Mouse (Mus musculus): ENCODE results near the gene Tesk1. TPM values are rescaled to one million over a fixed set of nuclear protein-coding genes. Genes with fewer than 3 reads are reported as not detected.

Tesk1 gene
- total RNA-seq, 2 experiments from 2014 or later: 42.3 to 42.6 TPM

- intact Hi-C loops (cut with DNase I): loop anchor here (1.0 kb wide), 1 partner anchor 69 kb away; no protein-coding TSS in a partner anchor
- no peak for DNase-seq
Observed at GRCm38 (mm10) chr4:43489611-43490010, 47.9 kb downstream of the Tesk1 start.

- peak; percentile 57 to 58 for DNase-seq
- intact Hi-C loops (cut with DNase I): no loop called here
Observed at GRCm38 (mm10) chr4:43490801-43491200, 49.1 kb downstream of the Tesk1 start.

GRCm38 (mm10) chr4:43492101-43492820 is 50.5 kb downstream of the Tesk1 start:
- intact Hi-C loops (cut with DNase I): loop anchor here (2.0 kb wide), 1 partner anchor 33 kb away; no protein-coding TSS in a partner anchor
- DNase-seq: no peak

- DNase-seq: peak; percentile 91 to 94
- intact Hi-C loops (cut with DNase I): loop anchor here (2.0 kb wide), 1 partner anchor 32 kb away; no protein-coding TSS in a partner anchor
Observed at GRCm38 (mm10) chr4:43492821-43493185, 51.1 kb downstream of the Tesk1 start, which contains the start of gene Ccdc107. Gene Ccdc107, plus strand, starts transcription at chr4:43492900.

GRCm38 (mm10) chr4:43493186-43493845 is 51.6 kb downstream of the Tesk1 start:
- intact Hi-C loops (cut with DNase I): loop anchor here (2.0 kb wide), 1 partner anchor 31 kb away; no protein-coding TSS in a partner anchor
- peak; percentile 97 to 98 for DNase-seq

- intact Hi-C loops (cut with DNase I): loop anchor here (2.0 kb wide), 1 partner anchor 31 kb away; no protein-coding TSS in a partner anchor
- DNase-seq: peak in 1 of 2 experiments; percentile 32
Observed at GRCm38 (mm10) chr4:43493846-43494240, 52.1 kb downstream of the Tesk1 start.

- intact Hi-C loops (cut with DNase I): no loop called here
Observed at GRCm38 (mm10) chr4:43496587-43496986, 54.8 kb downstream of the Tesk1 start.

GRCm38 (mm10) chr4:43497405-43497804 is 55.7 kb downstream of the Tesk1 start:
- intact Hi-C loops (cut with DNase I): no loop called here
- no peak for DNase-seq

More at GRCm38 (mm10) chr4:43496587-43496986, 54.8 kb downstream of the Tesk1 start:
- DNase-seq: no peak

Other genes with a start within 250 kb of the Tesk1 start
- gene Atp8b5, start 174.8 kb upstream of the Tesk1 start, total RNA-seq (2021): under 1 TPM in 1 of 2 experiments, not detected in 1; 0.17 TPM
- 10 to 100 TPM; 42.9 to 61.4 TPM for gene Rusc2, start 60.0 kb upstream of the Tesk1 start, total RNA-seq (2021)
- under 1 TPM in 1 of 2 experiments, not detected in 1; 0.62 TPM for gene Fam166b, start 12.8 kb upstream of the Tesk1 start, total RNA-seq (2021)
- gene Cd72, start 12.7 kb downstream of the Tesk1 start, total RNA-seq (2021): under 1 TPM; 0.45 to 0.60 TPM
- gene Sit1, start 41.8 kb downstream of the Tesk1 start, total RNA-seq (2021): under 1 TPM in 1 of 2 experiments, not detected in 1; 0.38 TPM
- gene Ccdc107, start 51.0 kb downstream of the Tesk1 start, total RNA-seq (2021): 10 to 100 TPM; 26.1 to 27.3 TPM
- gene Arhgef39, start 57.8 kb downstream of the Tesk1 start, total RNA-seq (2021): 1 to 10 TPM; 4.0 to 5.2 TPM
- under 1 TPM; 0.30 to 0.79 TPM for gene Car9, start 65.0 kb downstream of the Tesk1 start, total RNA-seq (2021)
- 10 to 100 TPM; 55.5 to 57.3 TPM for gene Tpm2, start 81.8 kb downstream of the Tesk1 start, total RNA-seq (2021)
- 10 to 100 TPM; 57.2 to 61.8 TPM for gene Creb3, start 120.4 kb downstream of the Tesk1 start, total RNA-seq (2021)
- 100 to 1,000 TPM; 147 to 167 TPM for gene Tln1, start 120.8 kb downstream of the Tesk1 start, total RNA-seq (2021)
- gene Rgp1, start 136.8 kb downstream of the Tesk1 start, total RNA-seq (2021): 10 to 100 TPM; 42.1 to 45.5 TPM
- 10 to 100 TPM; 15.4 to 15.6 TPM for gene Gba2, start 136.9 kb downstream of the Tesk1 start, total RNA-seq (2021)
- gene Msmp, start 142.6 kb downstream of the Tesk1 start, total RNA-seq (2021): under 1 TPM; 0.36 to 0.37 TPM
- 10 to 100 TPM; 42.9 to 45.1 TPM for gene Npr2, start 190.0 kb downstream of the Tesk1 start, total RNA-seq (2021)
- under 1 TPM; 0.19 to 0.52 TPM for gene Spag8, start 211.7 kb downstream of the Tesk1 start, total RNA-seq (2021)
- 100 to 1,000 TPM; 110 to 112 TPM for gene Hint2, start 214.5 kb downstream of the Tesk1 start, total RNA-seq (2021)
- 10 to 100 TPM; 15.0 to 15.2 TPM for gene Tmem8b, start 227.0 kb downstream of the Tesk1 start, total RNA-seq (2021)
- gene Fam221b, start 227.2 kb downstream of the Tesk1 start, total RNA-seq (2021): under 1 TPM; 0.25 to 0.26 TPM

Data from heart, postnatal 10 days (tissue).